Mouse (Mus musculus) heart, adult 8-10 months (tissue): ENCODE data around the gene Ccdc88c. TPM values are rescaled to one million over a fixed set of nuclear protein-coding genes. Genes with fewer than 3 reads are reported as not detected.

Experiments
- DNase-seq: peaks from one replicate; pipeline ENCODE4 v3.0.0; 2022; ENCODE audit warnings: low spot score
- total RNA-seq, 4 experiments: library from RNA; stranded (reverse); gene quantifications; 2 replicates each; pipeline ENCODE4 v1.2.4; 2022

The Ccdc88c gene
- total RNA-seq = 1 to 10 TPM; 4.2 to 6.4 (median 4.4) TPM

DNA sequence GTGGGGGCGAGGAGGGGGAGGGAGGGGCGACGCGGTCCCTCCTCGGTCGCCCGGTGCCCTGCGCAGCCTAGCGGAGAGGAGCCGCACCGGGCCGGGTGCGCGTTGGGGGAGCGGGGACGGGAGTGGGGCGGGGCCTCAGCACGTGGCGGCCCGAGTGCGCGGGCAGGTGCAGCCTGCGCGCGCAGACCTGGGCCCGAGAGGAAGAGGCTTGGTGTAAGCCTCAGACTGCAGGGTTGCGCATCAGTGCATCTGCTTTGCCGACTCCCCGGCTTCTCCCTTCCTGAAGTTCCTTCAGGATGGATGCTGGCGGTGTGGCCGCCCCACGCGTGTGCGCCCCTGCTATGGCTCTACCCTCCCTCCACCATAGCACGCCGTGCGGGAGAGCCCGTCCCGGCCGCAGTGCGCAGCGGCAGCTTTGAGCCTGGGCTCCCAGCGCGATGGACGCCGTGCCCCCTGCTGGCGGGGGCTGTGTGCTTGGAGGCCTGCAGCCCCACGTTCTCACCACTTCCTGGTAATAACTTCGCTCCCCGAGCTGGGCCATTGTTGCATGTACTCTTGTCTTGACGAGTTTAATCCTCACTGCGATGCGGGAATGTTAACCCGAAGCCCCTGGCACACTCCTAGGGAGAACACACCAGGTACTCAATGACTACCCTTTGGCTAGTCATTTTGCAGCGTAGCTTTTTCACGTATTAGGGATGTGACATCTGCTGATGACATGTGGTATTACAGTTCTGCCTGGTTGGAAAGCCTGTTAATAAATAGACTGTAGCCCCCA lies at the start of gene Ccdc88c:
Gene Ccdc88c (minus strand): TSS at position 103 of the 778 bp plus-strand sequence.
- peak; percentile 77 for DNase-seq

DNA sequence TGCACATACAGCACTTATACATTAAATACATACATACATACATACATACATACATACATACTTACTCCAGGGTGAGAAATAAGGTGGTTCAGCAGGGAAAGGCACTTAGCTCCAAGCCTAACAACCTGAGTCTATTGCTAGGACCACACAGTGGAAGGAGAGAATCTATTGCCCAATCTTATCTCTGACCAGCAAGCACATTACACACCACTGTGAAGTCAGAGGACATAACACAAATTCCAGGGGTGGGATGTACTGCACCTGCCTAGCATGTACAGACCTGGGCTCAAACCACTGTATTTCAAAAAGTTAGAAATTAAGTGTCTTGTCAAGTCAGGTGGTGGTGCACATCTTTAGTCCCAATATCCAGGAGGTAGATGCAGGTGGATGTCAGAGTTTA lies 49.1 kb upstream of the Ccdc88c start:
- no peak for DNase-seq

DNA sequence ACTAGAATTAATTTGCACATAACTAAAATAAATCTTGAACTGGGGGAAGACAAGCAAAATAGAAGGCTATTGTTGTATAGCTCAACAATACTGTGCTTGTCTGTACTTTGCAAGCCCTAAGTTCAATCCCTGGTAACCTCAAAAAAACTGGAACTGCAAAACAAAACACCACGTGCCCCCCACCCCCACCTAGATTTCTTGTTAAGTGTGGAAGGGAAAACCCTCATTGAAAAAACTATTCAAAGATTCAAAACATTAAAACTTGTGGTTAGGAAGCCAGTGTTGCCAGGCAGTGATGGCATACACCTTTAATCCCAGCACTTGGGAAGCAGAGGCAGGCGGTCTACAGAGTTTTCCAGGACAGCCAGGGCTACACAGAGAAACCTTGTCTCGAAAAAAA lies 46.6 kb upstream of the Ccdc88c start:
- no peak for DNase-seq

DNA sequence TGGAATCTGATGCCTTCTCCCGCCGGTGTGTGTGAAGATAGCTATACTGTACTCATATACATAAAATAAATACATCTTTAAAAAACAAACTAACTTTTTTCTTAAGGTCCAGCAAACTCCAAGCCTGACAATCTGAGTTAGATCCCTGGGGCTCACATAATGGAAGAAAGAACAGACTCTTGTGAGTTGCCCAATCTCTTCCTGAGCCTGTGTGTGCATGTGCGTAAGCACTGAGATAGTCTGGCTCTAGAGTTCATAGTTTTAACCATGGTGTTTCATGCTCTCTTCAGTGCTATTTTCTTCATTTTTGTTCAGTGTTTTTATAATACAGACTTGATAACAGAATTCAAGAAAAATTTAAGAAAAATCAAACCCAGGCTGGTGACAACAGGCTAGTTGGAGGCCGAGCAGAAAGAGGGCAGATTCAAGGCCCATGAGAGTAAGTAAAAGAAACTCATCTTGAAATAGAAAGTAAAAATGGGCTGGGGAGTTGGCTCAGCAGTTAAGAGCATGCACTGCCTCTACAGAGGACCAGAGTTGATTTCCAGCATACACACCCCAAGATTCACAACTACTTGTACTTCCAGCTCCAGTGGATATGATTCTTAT lies 46.1 kb upstream of the Ccdc88c start:
- peak; percentile 8 for DNase-seq

DNA sequence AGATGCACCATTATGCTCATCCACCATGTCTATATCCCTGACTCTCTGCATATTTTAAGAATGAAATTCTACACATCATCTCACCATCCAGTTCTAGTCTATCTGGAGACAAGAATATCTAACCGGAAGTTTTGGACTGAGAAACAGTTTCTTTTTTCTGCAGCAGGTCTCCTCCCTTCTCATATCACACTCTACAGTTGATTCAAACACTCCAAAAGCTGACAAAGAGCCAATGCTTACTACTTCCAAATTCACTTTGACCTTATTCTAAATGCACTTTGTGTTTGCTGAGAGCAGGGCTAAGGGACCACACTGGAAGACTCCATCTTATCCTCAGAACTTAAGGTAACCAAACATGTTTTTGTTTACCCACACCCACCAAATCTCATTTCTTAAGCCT lies 41.0 kb upstream of the Ccdc88c start:
- DNase-seq = peak; percentile 13

DNA sequence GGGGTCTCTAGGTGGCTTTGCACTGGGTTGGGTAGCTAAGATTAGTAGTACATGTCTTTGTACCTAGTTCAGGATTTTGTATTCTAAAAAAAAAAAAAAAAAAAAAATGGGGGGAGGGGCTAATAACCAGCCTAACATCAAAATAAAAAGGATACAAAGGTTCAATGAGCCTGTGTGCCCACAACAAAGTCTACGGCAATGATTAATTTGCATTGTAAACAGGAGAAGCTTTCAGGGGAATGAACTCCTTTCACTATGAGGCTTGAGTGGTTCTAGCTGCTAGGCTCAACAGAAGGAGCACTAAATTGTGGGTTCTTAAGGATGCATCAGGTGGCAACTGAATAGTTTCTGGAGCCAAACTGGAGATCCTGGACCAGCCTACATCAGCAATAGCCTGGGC lies 37.5 kb upstream of the Ccdc88c start:
- no peak for DNase-seq

DNA sequence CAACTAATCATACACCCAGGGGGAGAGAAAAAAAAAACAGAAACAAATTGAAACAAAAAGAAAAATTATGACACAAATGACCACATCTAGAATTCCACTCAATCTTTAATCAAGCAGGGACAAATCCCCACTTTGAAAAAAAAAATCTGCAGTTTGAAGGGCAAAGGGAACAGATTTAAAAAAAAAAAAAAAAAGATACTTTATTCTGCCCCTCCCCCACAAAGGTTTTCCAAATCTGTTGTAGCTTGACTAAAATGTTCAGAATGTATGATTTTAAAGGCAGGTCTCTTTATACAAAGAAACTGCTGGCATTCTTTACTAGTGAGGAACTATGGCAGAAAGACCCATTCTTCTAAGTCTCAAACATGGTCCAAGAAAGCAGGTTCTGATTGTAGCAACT lies 11.1 kb upstream of the Ccdc88c start:
- no peak for DNase-seq

DNA sequence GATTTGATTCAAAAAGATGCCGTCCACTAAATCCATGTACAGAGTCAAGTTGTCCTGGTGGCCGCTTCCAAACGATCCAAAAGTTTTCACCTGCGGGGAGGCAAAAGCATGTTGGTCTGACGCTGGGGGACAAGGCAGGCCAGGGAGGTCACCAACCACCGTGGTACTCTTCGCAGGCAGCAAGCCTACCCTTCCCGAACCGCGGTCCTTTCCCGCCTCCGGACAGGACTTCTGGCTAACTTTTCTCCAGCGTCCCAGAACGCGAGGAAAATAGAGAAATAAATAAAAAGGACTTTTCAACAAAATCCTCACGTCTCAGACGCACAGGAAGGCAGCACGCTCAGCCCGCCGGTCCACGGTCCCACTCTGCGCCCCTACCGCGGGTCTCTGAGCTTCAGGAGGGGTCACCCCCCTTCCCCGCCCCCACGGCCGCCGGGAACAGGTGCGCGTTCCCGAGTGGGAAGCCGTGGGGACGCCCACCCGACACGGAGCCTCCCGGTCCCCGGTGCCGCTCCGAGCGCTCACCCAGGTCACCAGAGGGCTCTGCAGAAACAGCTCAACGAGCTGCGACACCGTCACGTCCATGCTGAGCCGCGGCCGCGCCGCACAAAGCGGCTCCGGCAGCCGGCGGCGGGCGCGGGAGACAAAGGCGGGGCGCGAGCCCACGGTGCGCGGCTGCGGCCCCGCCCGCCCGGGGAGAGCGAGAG lies 456 bp downstream of the Ccdc88c start:
- DNase-seq = no peak

DNA sequence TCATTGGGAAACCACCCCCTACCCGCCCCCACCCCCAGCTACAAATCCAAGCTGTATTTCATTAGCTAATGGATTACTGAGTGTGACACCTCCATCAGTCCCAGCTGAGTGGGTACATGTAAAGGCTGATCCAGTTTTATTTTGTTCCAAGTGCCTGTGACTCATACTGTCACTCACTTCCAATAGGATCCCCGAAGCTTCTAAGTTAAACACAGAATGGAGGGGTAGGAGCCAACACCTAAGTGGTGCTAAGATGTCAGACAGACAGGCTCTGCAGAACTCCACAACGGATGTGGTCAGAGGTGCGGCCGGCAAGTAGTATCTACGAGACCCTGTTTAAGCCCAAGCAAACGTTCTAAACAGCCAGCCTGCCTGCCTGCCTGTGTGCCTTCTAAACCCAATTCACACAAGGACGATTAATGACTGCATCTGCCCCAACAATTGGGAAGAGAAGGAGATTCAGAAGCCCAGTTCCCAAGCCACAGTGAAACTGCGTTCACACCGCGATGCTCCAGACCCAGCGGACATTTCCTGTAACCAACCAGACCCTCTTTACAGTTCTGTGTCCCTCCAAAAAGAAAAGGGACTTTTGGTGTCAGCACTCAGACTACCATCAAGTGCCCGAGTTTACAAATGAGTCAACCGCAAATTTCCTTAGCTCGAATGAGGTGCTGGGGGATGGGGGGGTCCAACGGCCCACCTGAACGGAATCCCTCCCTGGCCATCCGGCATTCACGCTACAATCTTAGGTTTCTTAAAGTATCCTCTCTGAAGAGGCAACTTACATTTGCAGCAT lies 1.2 kb downstream of the Ccdc88c start:
- DNase-seq = no peak

DNA sequence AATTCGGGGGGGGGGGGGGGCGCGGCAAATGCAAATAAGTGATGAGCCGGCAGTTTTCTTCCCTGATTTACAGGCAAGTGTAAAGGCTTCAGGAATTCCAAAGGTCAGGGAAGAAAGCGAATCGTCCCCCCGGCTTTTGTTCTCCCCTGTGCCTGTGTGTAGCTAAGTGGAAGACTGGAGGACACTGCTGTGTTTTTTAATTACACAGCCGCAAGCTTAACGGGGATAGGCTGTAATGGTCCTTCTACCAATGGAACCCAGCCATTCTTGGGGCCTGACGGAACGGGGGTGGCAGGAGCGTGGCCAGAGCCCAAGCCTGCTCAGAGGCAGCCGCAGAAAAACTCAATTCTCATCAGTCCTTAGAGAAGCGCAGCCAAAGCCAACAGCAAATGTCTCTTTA lies 1.9 kb downstream of the Ccdc88c start:
- no peak for DNase-seq

DNA sequence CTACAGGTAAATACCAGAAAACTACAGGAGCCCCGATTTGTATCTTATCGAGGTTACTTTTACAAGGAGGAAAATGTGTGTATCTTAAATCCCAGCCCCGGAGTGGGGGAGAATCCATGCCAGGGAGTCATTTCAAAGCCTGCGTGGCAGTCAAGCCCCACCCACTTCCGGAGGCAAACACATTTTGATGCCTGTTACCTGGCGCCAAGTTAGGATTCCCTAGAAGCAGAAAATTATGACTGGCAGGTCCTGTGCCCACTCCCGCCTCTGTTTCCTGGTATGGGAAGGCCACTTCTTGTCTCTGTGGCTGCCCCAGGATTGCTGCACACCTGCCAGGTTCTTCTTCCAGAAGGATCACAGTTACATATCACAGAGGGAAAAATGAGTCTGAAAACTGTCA lies 2.3 kb downstream of the Ccdc88c start:
- no peak for DNase-seq

DNA sequence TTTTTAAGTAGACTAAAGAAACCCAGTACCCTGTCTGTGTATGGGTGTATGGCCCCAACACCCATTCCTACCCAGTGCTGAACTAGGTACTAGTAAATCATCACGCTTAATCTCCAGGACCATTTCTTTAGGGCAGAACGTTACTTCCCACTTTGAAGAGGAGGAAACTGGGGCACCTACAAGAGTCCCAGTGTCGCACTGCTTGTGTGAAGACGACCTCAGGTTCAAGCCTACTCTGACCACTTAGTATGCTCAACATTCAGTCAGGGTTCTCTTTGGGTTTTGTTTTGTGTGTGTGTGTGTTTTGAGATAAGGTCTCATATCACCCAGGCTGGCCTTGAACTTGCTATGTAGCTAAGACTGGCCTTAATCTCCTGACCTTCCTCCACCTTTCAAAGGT lies 2.8 kb downstream of the Ccdc88c start:
- no peak for DNase-seq

DNA sequence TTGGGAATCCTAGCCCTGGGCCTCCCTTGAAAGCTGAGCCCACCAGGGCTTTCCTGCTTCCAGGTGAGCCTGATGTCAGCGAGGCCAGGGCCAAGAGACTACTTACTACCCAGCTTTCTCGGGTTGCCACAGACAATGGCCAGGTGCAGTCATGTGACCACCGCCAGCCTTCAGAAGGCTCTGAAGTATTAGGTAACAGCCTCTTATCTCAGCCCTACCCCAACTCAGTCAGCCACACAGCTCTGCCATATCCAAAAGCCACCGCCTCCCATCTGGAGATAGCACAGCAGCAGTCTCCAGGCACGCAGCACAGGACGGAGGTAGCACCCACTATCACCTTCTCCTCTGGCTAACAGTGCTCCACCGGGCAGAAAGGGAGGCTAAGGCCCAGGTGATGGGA lies 3.5 kb downstream of the Ccdc88c start:
- no peak for DNase-seq

DNA sequence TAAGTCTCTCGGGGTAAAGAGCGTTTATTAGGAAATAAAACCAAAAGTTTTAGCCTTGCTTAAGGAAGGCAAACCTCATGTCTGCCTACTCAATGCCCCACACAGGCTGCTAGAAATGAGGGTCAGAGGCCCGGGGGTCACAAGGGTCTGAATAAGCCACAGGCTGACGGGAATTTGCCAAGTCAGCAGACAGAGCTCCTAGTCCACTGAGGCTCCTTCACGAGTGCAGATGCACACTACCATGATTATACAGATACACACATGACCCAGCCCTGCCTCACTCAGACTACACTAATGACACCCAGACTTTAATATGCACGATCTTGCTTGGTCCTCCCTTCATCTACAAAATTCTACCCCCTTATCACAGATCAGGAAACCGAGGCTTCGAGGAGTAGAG lies 4.0 kb downstream of the Ccdc88c start:
- DNase-seq = no peak

DNA sequence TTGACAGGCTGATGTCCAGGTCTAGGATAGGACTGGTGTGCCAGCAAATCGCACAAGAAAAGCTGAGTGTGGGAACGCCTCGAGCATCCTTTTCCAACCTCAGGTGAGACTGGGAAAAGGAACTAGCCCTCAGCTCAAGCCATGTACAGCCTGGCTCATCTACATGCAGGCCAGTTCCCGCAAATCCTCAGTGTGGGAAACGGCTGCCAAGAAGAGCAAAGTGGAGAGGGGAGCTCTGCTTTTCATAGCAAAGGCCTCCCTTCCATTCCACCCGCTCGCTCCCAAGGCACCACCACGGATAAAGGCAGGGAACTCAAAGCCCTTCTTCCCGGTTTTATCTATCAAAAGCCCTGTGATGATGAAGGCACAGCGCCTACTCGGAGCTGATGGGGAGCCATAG lies 5.7 kb downstream of the Ccdc88c start:
- no peak for DNase-seq

DNA sequence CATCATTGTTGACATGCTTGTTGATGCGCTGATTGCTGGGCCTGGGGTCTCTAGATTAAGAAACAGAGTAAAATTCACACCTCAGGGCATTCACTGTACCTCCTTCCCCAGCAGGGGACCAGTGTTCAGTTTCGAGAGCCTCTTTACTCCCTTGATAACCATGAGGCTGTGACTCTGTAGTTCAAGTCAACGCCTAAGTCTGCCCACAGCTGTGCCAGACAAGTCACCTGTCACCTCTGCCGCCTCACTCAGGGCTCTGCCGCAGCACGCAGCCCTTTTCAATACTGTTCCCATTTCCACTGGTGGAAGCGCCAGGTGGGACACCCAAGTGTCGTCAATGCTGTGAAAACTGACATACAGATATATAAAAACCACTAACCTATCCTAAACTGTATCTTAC lies 6.5 kb downstream of the Ccdc88c start:
- no peak for DNase-seq

DNA sequence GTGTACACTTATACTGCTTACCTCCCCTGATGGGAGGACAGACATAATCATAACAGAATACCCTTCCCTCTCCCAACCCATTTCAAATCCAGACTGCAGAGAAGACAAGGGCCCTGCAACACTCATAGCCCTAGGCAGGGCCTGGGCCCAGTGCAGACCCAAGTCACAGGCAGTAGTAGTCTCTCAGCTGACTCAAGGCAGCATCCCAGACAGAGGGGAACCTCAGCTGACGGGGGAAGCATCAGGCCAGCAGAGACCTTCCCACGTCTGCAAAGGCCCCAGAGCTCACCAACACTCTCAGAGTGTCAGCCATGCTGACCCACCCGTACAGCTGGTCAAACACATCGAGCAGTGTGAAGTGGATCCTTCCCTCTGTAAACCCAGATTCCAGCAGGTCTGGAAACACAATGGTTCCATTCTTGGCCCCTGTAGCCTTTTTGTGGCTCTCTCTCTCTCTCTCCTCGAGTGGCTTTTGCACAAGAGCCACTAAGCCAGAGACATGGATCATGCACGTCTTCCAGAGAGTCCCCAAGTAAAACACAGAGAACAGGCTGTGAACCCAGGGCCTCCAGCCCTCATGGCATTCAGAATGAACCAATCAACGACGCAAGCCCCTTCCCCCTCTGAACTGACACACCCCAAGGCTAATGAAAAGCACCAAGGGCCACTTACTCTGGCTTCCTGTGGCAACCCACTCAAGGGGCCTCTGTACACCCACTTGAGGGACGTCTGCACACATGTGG lies 7.2 kb downstream of the Ccdc88c start:
- no peak for DNase-seq

DNA sequence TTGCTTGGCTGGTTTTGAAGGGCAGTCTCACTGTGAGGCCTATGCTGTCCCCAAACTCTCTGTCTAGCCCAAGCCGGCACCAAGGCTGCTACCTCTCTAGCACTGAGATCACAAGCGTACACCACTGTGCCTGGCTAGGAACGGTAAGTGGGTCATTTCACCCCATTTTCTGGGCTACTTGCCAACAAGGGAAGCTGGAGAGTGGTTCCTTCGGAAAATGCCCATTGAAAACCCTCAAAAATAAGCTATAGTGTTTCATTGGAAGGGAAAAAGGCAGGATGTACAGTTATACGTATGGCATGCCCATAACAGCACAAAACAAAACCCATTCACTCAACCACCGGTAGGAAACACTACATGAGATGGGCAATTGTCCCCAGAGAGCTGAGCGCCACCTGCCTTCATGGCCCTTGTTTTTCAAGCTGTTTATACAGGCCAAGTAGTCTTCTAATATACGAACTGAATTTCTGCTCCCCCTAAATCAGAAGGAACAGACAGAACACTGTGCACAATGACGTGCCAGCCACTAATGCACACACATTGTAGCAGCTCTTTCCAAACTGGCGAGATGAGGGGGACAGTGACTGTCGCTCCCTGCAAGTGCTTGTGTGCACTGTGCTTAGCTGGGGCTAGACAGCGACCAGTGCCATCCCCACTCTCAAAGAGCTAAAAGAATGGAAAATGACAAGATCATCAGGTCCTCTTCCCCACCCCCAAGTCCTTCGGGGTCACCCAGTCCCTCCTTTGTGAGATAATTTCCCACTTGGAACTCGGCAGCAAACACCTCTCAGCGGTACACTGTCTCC lies 8.4 kb downstream of the Ccdc88c start:
- DNase-seq = no peak

DNA sequence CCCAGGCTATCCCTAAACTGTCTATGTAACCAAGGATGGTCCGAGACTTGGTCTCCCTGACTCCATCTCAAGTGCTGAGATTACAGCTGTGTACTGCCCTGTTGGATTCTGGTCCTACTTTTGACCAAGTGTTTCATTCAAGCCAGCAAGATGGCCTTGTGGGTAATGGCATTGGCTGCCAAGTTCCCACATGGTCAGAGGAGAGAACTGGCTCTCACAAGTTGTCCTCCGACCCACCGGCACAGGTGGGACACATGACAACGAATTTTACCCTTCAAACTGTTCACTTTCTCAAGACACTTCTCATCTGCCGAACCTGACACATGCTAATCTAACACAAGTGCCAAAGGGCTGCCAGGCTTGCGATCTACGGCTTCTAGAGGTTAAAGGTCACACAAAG lies 9.4 kb downstream of the Ccdc88c start:
- no peak for DNase-seq

DNA sequence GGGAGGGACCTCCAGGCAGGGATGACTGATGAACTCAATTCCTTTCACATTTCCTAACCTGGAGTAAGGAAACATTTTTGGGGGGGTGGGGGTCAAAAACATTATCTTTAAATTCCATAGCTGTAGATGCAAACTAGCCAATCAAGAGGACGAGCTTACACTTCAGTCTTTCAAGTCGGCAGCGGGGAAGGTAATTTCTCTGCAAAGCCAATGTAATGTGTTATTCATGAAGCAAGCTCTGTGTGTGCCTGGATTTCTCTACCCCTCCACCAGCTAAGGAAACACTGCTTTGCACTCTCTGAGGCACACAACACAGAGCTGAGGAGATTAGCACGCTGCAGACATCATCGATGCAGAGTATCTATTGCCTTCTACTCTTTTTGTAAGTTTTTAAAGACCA lies 9.8 kb downstream of the Ccdc88c start:
- DNase-seq = no peak

DNA sequence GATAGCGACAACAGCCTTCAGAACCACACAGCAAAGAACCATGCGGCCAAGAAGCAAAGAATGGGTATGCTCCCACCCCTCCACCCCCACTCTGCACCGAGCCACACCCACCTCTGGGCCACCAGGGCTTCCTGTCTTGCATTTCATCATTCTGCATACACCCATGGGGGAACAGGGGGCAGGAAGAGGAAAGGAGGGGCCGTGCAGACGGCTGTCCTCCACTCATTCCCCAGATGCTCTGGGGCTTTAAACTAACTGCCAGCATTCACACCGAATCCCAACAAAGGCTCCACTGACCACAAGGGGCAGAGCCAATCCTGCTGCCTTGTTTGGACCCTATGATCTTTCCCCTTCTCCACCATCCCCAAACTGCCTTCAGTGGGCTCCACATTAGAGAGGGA lies 10.9 kb downstream of the Ccdc88c start:
- DNase-seq = peak; percentile 75
